Mouse (Mus musculus) liver, adult 2 months (tissue): ENCODE measurements at regions not wholly inside any gene's neighbourhood (a gene's known extent, or its start where the extent isn't known, plus 50 kb on each side); places are given as distances from the start of the nearest gene placed in this dataset.
A peak's percentile ranks its signal among the peaks of the same experiment; 100 is the strongest.

Experiments
- DNase-seq: peaks from one replicate; pipeline ENCODE4 v3.0.0-alpha.2; 2011; ENCODE audit warnings: low read depth, low spot score; ENCODE audit errors: extremely low read depth
- H3K27ac ChIP-seq: fragments of 200-500 bp; replicated peaks from 2 replicates; pipeline ENCODE4 v1.5.1; 2012; ENCODE audit warnings: low read depth, mild to moderate bottlenecking, control low read depth, inconsistent platforms, low read length; ENCODE audit not compliant: insufficient read depth
- H3K27me3 ChIP-seq: fragments of 200-500 bp; 2 replicates; pipeline ENCODE4 v1.6.1; 2012; ENCODE audit warnings: mild to moderate bottlenecking, moderate library complexity, low read length, inconsistent platforms; ENCODE audit not compliant: control insufficient read depth, insufficient read depth
- H3K36me3 ChIP-seq: fragments of 200-500 bp; 2 replicates; pipeline ENCODE4 v1.6.1; 2012; ENCODE audit warnings: low read length, inconsistent platforms; ENCODE audit not compliant: control insufficient read depth, insufficient read depth
- H3K4me1 ChIP-seq: fragments of 200-500 bp; 2 replicates; pipeline ENCODE4 v1.6.1; 2011; ENCODE audit warnings: low read length; ENCODE audit not compliant: control insufficient read depth, insufficient read depth
- H3K4me3 ChIP-seq: fragments of 200-500 bp; 2 replicates; pipeline ENCODE4 v1.5.1; 2011; ENCODE audit warnings: low read depth, mild to moderate bottlenecking, control low read depth, low read length, moderate library complexity; ENCODE audit not compliant: insufficient read depth
- H3K79me2 ChIP-seq: fragments of 200-500 bp; 2 replicates; pipeline ENCODE4 v1.6.1; 2012; ENCODE audit warnings: inconsistent platforms, mild to moderate bottlenecking, low read length, moderate library complexity; ENCODE audit not compliant: control insufficient read depth, insufficient read depth
- H3K9ac ChIP-seq: fragments of 200-500 bp; 2 replicates; pipeline ENCODE4 v1.6.1; 2012; ENCODE audit warnings: low read depth, mild to moderate bottlenecking, control low read depth, inconsistent platforms, low read length
- CTCF ChIP-seq: fragments of 200-500 bp; IDR thresholded peaks from 2 replicates; pipeline ENCODE4 v1.5.1; 2011; ENCODE audit warnings: low read depth, low read length, control low read depth
- POLR2A ChIP-seq: fragments of 200-500 bp; IDR thresholded peaks from 2 replicates; pipeline ENCODE4 v1.6.1; 2011; ENCODE audit warnings: low read length, control low read depth; ENCODE audit not compliant: insufficient read depth; ENCODE audit errors: extremely low read depth
- WGBS: fragments of 180-500 bp; shearing (Covaris S2); methylation state at CpG from one replicate; pipeline ENCODE4 v1.1.7; 2018; 5-methylcytosine and 5-hydroxymethylcytosine counted together

- H3K9ac ChIP-seq, result no peak overlapping the region
- 43% methylated on average over 7 of the region's 7 CpGs for WGBS
Measured at GRCm38 (mm10) chr8:36346682-36347324, 581.2 kb downstream of the Gm19410 start.

DNA sequence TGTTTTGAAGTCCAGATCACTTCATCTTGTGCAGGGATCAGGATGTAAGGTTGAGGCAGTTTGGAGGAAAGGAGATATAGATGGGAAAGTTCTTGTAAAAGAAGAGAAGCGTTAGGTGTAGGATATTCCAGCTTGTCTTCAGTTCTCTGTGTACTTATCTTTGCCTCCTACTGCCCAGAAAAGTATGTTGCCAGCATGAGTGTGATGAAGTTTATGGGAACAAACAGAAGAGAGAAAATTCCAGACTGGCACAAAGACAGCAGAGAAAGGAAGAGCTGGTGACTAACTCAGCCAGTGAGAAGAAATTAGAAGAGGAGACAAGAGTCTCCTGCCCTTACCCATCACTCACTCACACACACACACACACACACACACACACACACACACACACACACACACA lies 582.5 kb downstream of the Gm19410 start:
- no peak for TF ChIP-seq POLR2A
- no peak for TF ChIP-seq CTCF
- no peak overlapping the region for H3K27ac ChIP-seq
- no peak overlapping the region for H3K4me3 ChIP-seq
- H3K27me3 ChIP-seq, result no peaks in the 10 kb centered on the region
- no peak for DNase-seq
- 85% methylated on average over 1 of the region's 1 CpGs for WGBS
- no peaks in the 10 kb centered on the region for H3K4me1 ChIP-seq
- no peak overlapping the region for H3K9ac ChIP-seq
- H3K79me2 ChIP-seq, result no peaks in the 10 kb centered on the region
- no peaks in the 10 kb centered on the region for H3K36me3 ChIP-seq

More at GRCm38 (mm10) chr8:36346682-36347324, 581.2 kb downstream of the Gm19410 start:
- Histone ChIP-seq H3K4me1 (no peaks in the 10 kb centered on the region), H3K4me3 (no peak overlapping the region), H3K36me3 (no peaks in the 10 kb centered on the region), H3K27ac (no peak overlapping the region), H3K27me3 (no peaks in the 10 kb centered on the region), H3K79me2 (no peaks in the 10 kb centered on the region)
- DNase-seq, result peak; percentile 71
- TF ChIP-seq POLR2A, result no peak
- TF ChIP-seq CTCF, result peak; percentile 99

GRCm38 (mm10) chr8:36354926-36355325 lies 589.3 kb downstream of the Gm19410 start:
- WGBS, result 44% methylated on average over 3 of the region's 3 CpGs
- Histone ChIP-seq H3K4me3 (no peak overlapping the region), H3K36me3 (no peaks in the 10 kb centered on the region), H3K27me3 (no peaks in the 10 kb centered on the region), H3K4me1 (no peaks in the 10 kb centered on the region; the same call in 1 of the 2 replicates), H3K79me2 (no peaks in the 10 kb centered on the region), H3K27ac (no peak overlapping the region), H3K9ac (no peak overlapping the region)
- TF ChIP-seq CTCF, result no peak
- TF ChIP-seq POLR2A, result no peak
- DNase-seq, result no peak

GRCm38 (mm10) chr8:36358998-36359397 lies 593.4 kb downstream of the Gm19410 start:
- Histone ChIP-seq H3K9ac (no peak overlapping the region), H3K36me3 (no peaks in the 10 kb centered on the region), H3K27ac (no peak overlapping the region), H3K79me2 (no peaks in the 10 kb centered on the region), H3K4me3 (no peak overlapping the region), H3K4me1 (peaks cover 2% of the 10 kb centered on the region; the same call in 1 of the 2 replicates), H3K27me3 (no peaks in the 10 kb centered on the region)
- whole genome bisulfite sequencing, result 66% methylated on average over 2 of the region's 2 CpGs
- no peak for TF ChIP-seq CTCF
- no peak for TF ChIP-seq POLR2A
- DNase-seq, result no peak

DNA sequence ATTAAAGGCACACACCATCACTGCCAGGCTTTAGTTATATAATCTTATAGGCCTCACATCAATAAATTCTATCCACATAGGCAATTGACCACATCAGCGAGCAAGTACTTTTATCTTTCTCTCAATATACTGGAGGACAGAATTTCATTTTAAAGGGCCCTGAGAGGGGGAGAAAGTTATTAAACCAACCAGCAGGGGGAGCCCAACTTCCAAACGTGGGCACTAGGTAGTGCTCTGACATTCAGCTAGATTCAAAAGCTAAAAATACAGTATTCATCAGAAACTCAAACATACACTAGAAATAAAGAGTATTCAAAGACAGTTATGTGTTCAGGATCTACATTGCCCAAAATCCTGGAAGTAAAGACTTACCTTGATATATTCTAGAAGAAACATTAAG lies 595.7 kb downstream of the Gm19410 start:
- TF ChIP-seq CTCF (peak; percentile 36; the same call in 1 of the 2 replicates), POLR2A (no peak)
- H3K36me3 ChIP-seq, result no peaks in the 10 kb centered on the region
- peaks cover 2% of the 10 kb centered on the region; the same call in 1 of the 2 replicates for H3K4me1 ChIP-seq
- H3K27ac ChIP-seq, result no peak overlapping the region
- no peaks in the 10 kb centered on the region for H3K27me3 ChIP-seq
- no peaks in the 10 kb centered on the region for H3K79me2 ChIP-seq
- peak; percentile 56 for DNase-seq
- H3K4me3 ChIP-seq, result no peak overlapping the region
- H3K9ac ChIP-seq, result no peak overlapping the region
- WGBS, result 5% methylated on average over 2 of the region's 2 CpGs

- H3K9ac ChIP-seq, result no peak overlapping the region
- H3K4me3 ChIP-seq, result no peak overlapping the region
- 48% methylated on average over 8 of the region's 8 CpGs for WGBS
- H3K79me2 ChIP-seq, result no peaks in the 10 kb centered on the region
- H3K36me3 ChIP-seq, result no peaks in the 10 kb centered on the region
- H3K27ac ChIP-seq, result no peak overlapping the region
- TF ChIP-seq CTCF (no peak), POLR2A (no peak)
- H3K27me3 ChIP-seq, result no peaks in the 10 kb centered on the region
- no peak for DNase-seq
- peaks cover 2% of the 10 kb centered on the region; the same call in 1 of the 2 replicates for H3K4me1 ChIP-seq
Measured at GRCm38 (mm10) chr8:36361818-36362217, 596.2 kb downstream of the Gm19410 start.
